Mouse (Mus musculus) lung, adult 2 months (tissue): Measurements from ENCODE around the gene Mcrip2.

ENCODE experiments used
- CTCF ChIP-seq: fragments of 200-500 bp; IDR thresholded peaks from 2 replicates; pipeline ENCODE4 v1.5.1; 2011; ENCODE audit warnings: mild to moderate bottlenecking, low read length, control low read depth; ENCODE audit not compliant: insufficient read depth
- POLR2A ChIP-seq: fragments of 200-500 bp; IDR thresholded peaks from 2 replicates; pipeline ENCODE4 v1.6.1; 2011; ENCODE audit warnings: low read depth, mild to moderate bottlenecking, control low read depth, low read length, borderline replicate concordance; ENCODE audit errors: extremely low read depth

DNA sequence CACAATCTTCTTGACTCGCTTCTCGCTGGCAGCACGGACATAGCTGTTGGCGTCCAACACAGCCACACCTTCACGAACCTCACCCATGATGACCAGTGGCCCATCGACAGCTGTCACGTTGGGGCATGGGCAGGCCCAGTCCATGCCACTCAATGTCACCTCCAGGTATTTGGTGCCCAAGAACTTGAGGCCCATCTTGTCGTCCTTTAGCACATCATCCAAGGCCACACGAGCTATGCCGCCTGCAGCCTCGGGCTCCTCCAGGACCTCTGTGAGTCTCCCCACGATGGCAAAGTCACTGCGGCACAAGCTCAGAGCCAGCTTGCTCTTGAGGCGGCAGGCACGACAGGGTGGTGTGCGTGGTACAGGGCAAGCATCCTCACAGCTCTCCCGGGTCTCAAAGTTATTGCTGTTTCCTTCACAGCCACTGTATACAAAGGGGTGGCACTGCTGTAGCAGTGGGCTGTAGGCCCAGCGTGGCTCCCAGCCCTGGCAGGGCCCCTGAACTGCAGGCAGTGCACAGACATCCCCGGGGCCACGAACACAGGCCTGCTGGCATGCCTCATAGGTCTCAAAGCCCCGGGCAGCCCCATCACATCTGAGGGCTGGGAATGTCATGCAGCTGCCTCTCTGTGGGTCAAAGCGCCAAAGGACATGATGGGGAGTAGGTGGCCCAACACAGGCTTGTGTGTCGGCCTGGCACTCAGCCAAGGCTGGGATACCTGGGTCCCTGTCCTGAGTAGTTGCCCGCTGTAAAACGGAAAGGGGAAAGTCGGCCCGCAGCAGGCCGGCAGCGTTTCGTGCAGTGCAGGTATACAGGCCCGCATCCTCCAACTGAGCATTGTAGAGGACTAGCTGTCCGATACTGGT is 9.4 kb upstream of the Mcrip2 start:
- TF ChIP-seq CTCF: no peak
- no peak for TF ChIP-seq POLR2A
